Comparison of ENCODE assay signal across 23 mouse cellular contexts in the genomic region with DNA sequence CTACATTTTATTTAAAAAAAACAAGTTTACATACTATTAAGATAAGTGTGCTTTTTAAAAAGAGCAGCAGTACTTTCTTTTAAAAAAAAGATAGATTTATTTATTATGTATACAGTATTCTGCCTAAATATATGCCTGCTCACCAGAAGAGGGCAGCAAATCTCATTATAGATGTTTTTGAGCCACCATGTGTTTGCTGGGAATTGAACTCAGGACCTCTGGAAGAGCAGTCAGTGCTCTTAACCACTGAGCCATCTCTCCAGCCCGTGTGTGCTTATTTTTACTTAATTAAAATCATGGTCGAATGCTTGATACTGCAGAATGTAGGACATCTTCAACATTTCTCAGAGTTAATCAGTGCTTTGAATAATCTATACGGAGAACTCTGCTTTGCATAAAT. TPM values are rescaled to one million over a fixed set of nuclear protein-coding genes. Genes with fewer than 3 reads are reported as not detected.
A peak's percentile ranks its signal among the peaks of the same experiment; 100 is the strongest.
DNase-seq lines count a peak whose midpoint lies in the region; ATAC-seq and TF ChIP-seq lines count a peak whose summit lies in the region.
"Had no signal": no experiment of that assay in that cellular context is flagged by ENCODE, and none has a peak within 500 bp of the region (broad histone marks: within the 10 kb centered on the region; RNA-seq: fewer than 3 reads in every experiment).

No protein-coding gene starts in this region.

- no peak for DNase-seq in left cerebral cortex, adult 2 months (ENCODE audit: extremely low spot score in 1 of 2, low spot score in 2 of 2)
- DNase-seq in left cerebral cortex, postnatal 10 days (ENCODE audit: extremely low spot score in 1 of 2, low spot score in 2 of 2): no peak
- DNase-seq in 416B (ENCODE audit: low read depth) (peak; percentile 40), ZHBTc4 (ENCODE audit: low read depth, low spot score) (peak; percentile 29)
- DNase-seq in CD4-positive helper T cell, adult 2 months (ENCODE audit: low read depth, low spot score): peak; percentile 10
- no peak for DNase-seq in embryo, embryonic 11 days
- no peak for DNase-seq in c-Kit-positive CD71-positive TER-119-positive erythroid progenitor cells, embryonic 14.5 days (ENCODE audit: low spot score)
- DNase-seq: adrenal gland, adult 2 months; cerebellum, adult 2 months; gastrocnemius, postnatal 25 days; heart, postnatal 4 days; lung, postnatal 10 days; right cerebral cortex, postnatal 14 days; thymus, adult 2 months had no signal

- H3K27ac ChIP-seq in left cerebral cortex, adult 2 months: no peak overlapping the region
- H3K27ac ChIP-seq: embryonic facial prominence, embryonic 13.5 days; forebrain, embryonic 10.5 days; heart, embryonic 13.5 days; kidney, embryonic 15.5 days; limb, embryonic 15.5 days; midbrain, embryonic 12.5 days had no signal

- peak; percentile 39 for TF ChIP-seq CTCF in left cerebral cortex, adult 2 months (IDR thresholded peaks at IDR 0.05)

- intact Hi-C loops in left cerebral cortex, adult 2 months (cut with DNase I): no loop called here
- intact Hi-C loops in left cerebral cortex, postnatal 10 days (cut with DNase I): loop anchor here (5.0 kb wide), 1 partner anchor 166 kb away; no protein-coding TSS in a partner anchor

- no peak for ATAC-seq in megakaryocyte, adult 5-6 weeks (ENCODE audit: poor library complexity, severe bottlenecking)
- ATAC-seq: inflammation-experienced regulatory T-cells, adult 6 months had no signal

- no peak overlapping the region for H3K4me3 ChIP-seq in left cerebral cortex, adult 2 months
- H3K4me3 ChIP-seq: embryonic facial prominence, embryonic 13.5 days; forebrain, embryonic 10.5 days; heart, embryonic 13.5 days; kidney, embryonic 15.5 days; limb, embryonic 15.5 days; midbrain, embryonic 12.5 days; myocyte had no signal

RNA-seq across cellular contexts. Expression of gene Minpp1, which starts 35.9 kb away (rescaled TPM):
- total RNA-seq in left cerebral cortex, adult 2 months (2021): 10 to 100 TPM; 66.3 to 71.3 TPM
- total RNA-seq in left cerebral cortex, postnatal 10 days (2021): 10 to 100 TPM; 66.1 to 71.3 TPM
- 23.5 and 27.5 TPM in 2 replicates for total RNA-seq in megakaryocyte, adult 5-6 weeks (2015)
- 28.2 and 28.5 TPM in 2 replicates for total RNA-seq in megakaryocyte, adult 5-6 weeks (2017)

RNA-seq across cellular contexts. Expression of gene Rpl9-ps6, which starts 55.1 kb away (rescaled TPM):
- 10 to 100 TPM; 29.3 to 40.0 TPM for total RNA-seq in left cerebral cortex, adult 2 months (2021)
- 10 to 100 TPM; 24.1 to 32.5 TPM for total RNA-seq in left cerebral cortex, postnatal 10 days (2021)
- 134 and 153 TPM in 2 replicates for total RNA-seq in megakaryocyte, adult 5-6 weeks (2015)
- 50.9 and 68.5 TPM in 2 replicates for total RNA-seq in megakaryocyte, adult 5-6 weeks (2017)

Comparison
In these comparisons a context has a peak if more than half of its experiments do, and no peak if none do; other contexts are left out.
1. DNase-seq: peak in 416B (single experiment), CD4-positive helper T cell, adult 2 months (single experiment) and ZHBTc4 (single experiment); none in left cerebral cortex, adult 2 months (0 of 2), left cerebral cortex, postnatal 10 days (0 of 2), embryo, embryonic 11 days (single experiment) and c-Kit-positive CD71-positive TER-119-positive erythroid progenitor cells, embryonic 14.5 days (single experiment).